Mouse (Mus musculus): ENCODE measurements around the gene Bcat2. TPM values are rescaled to one million over a fixed set of nuclear protein-coding genes. Genes with fewer than 3 reads are reported as not detected.

Bcat2 gene
- polyA plus RNA-seq, 1 experiment from 2014 or later, result 24.7 TPM

DNA sequence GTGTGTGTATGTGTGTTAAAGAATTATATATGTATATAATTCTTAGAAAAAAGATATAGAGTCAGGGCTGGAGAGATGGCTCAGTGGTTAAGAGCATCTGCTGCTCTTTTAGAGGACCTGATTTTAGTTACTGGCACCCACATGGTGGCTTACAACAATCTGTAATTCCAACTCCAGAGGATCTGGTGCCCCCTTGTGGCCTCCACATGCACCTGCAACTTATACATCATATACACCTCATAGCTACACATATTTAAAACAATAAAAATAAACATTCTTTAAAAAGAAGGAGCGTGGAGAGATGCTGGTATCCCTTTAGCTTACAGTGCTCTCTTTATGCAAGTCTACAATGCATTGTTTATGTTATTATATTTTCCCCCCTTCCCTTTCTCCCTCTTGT is 25.4 kb upstream of the Bcat2 start:
- Histone ChIP-seq H3K4me3 (ENCODE audit: low read depth, low read length) (no peak overlapping the region), H3K9ac (ENCODE audit: low read length) (no peak overlapping the region), H3K4me1 (ENCODE audit: control insufficient read depth, insufficient read depth, low read length) (no peaks in the 10 kb centered on the region), H3K27ac (ENCODE audit: low read depth, low read length) (no peak overlapping the region), H3K9me3 (ENCODE audit: control insufficient read depth, low read length) (no peaks in the 10 kb centered on the region), H3K36me3 (ENCODE audit: control insufficient read depth, insufficient read depth, low read length) (no peaks in the 10 kb centered on the region), H3K27me3 (ENCODE audit: control insufficient read depth, insufficient read depth, low read length) (no peaks in the 10 kb centered on the region), H3K4me2 (no peak overlapping the region)
- no peak for DNase-seq (ENCODE audit: low spot score, missing footprints)
- ATAC-seq (ENCODE audit: low FRiP score), result no peak
- WGBS, result 87% methylated on average over 1 of the region's 1 CpGs

DNA sequence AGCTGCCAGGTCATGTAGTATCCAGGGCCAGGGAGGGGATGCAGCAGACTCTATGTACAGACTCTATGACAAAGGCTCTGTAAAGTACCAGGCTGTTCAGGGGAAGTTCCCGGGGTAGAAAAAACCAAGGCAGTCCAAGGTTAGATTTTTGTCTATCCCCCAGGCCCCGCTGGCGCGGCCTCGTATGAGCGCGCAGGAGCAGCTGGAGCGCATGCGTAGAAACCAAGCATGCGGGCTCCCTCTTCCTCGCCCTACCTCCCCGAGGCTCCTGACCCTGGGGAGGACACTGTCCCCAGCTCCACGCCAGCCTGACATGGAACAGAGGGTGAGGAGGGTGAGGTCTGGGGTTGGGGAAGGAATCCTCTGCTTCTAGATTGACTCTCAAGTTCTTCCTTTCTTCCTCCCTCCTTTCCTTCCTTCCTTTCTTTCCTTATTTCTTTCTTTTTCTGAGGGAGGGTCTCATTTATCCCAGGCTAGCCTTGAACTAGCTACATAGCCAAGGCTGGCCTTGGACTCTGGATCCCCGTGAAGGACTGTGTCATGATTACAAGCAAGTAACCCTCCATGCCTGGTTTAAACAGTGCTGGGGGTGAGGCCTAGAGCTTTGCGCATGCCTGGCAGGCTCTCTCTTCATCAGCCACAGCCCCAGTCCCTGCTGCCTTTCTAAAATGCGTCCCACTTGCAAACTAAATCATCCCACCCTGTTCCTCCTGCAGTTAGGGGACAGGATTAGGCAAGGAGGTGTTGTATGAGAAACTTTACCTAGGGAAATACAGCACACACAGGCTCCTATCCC is 20.1 kb upstream of the Bcat2 start:
- no peak for DNase-seq (ENCODE audit: low spot score, missing footprints)
- 87% methylated on average over 16 of the region's 16 CpGs for WGBS

GRCm38 (mm10) chr7:45550821-45551511 is 19.0 kb upstream of the Bcat2 start:
- Histone ChIP-seq H3K36me3 (ENCODE audit: control insufficient read depth, insufficient read depth, low read length) (no peaks in the 10 kb centered on the region), H3K4me2 (no peak overlapping the region), H3K9ac (ENCODE audit: low read length) (no peak overlapping the region), H3K9me3 (ENCODE audit: control insufficient read depth, low read length) (no peaks in the 10 kb centered on the region), H3K27me3 (ENCODE audit: control insufficient read depth, insufficient read depth, low read length) (no peaks in the 10 kb centered on the region), H3K4me1 (ENCODE audit: control insufficient read depth, insufficient read depth, low read length) (no peaks in the 10 kb centered on the region), H3K4me3 (ENCODE audit: low read depth, low read length) (no peak overlapping the region), H3K27ac (ENCODE audit: low read depth, low read length) (no peak overlapping the region)
- WGBS, result 83% methylated on average over 11 of the region's 11 CpGs
- ATAC-seq (ENCODE audit: low FRiP score), result no peak
- DNase-seq (ENCODE audit: low spot score, missing footprints), result no peak

More for the DNA sequence above, 20.1 kb upstream of the Bcat2 start:
- Histone ChIP-seq H3K9me3 (ENCODE audit: control insufficient read depth, low read length) (no peaks in the 10 kb centered on the region), H3K27ac (ENCODE audit: low read depth, low read length) (no peak overlapping the region), H3K4me2 (no peak overlapping the region), H3K4me1 (ENCODE audit: control insufficient read depth, insufficient read depth, low read length) (no peaks in the 10 kb centered on the region), H3K27me3 (ENCODE audit: control insufficient read depth, insufficient read depth, low read length) (no peaks in the 10 kb centered on the region), H3K9ac (ENCODE audit: low read length) (no peak overlapping the region), H3K36me3 (ENCODE audit: control insufficient read depth, insufficient read depth, low read length) (no peaks in the 10 kb centered on the region), H3K4me3 (ENCODE audit: low read depth, low read length) (no peak overlapping the region)
- ATAC-seq (ENCODE audit: low FRiP score), result no peak

DNA sequence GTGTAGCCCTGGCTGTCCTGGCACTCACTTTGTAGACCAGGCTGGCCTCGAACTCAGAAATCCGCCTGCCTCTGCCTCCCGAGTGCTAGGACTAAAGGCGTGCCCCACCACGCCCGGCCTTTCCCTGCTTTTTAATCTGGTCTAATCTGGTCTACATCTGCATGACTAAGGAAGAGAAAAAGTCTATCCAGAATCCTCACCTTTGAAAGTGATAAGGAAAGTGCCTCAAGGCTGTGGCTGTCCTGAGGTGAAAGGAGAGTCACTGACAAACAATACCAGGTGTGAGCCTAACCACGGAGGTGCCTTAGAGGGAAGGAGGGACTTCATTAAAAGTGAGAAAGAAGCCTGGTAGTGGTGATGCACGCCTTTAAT is 18.5 kb upstream of the Bcat2 start:
- Histone ChIP-seq H3K9ac (ENCODE audit: low read length) (no peak overlapping the region), H3K4me2 (no peak overlapping the region), H3K27ac (ENCODE audit: low read depth, low read length) (no peak overlapping the region), H3K36me3 (ENCODE audit: control insufficient read depth, insufficient read depth, low read length) (no peaks in the 10 kb centered on the region), H3K4me1 (ENCODE audit: control insufficient read depth, insufficient read depth, low read length) (no peaks in the 10 kb centered on the region), H3K9me3 (ENCODE audit: control insufficient read depth, low read length) (no peaks in the 10 kb centered on the region), H3K27me3 (ENCODE audit: control insufficient read depth, insufficient read depth, low read length) (no peaks in the 10 kb centered on the region), H3K4me3 (ENCODE audit: low read depth, low read length) (no peak overlapping the region)
- 90% methylated on average over 8 of the region's 8 CpGs for WGBS
- DNase-seq (ENCODE audit: low spot score, missing footprints) (no peak), ATAC-seq (ENCODE audit: low FRiP score) (no peak)

DNA sequence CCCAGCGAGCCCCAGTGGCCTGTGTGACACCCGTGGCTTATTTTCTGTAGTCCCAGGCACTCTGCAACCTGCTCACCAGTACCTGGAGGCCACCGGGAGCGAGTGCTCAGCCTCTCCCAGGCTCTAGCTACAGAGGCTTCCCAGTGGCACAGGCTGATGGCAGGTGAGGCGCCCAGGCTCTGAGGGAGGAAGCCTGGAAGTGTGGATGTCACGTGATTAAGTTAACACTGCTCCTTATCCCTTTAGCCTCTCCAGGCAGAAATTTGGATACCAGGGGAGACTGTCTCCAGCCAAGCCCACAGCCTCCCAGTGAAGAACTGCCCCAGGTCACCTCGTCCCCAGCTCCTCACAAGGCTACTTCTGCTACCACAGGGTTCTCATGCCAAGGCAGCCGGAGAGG is 16.4 kb upstream of the Bcat2 start:
- H3K9ac ChIP-seq (ENCODE audit: low read length), result no peak overlapping the region
- ATAC-seq (ENCODE audit: low FRiP score), result no peak
- H3K4me3 ChIP-seq (ENCODE audit: low read depth, low read length), result no peak overlapping the region
- no peak for DNase-seq (ENCODE audit: low spot score, missing footprints)
- H3K9me3 ChIP-seq (ENCODE audit: control insufficient read depth, low read length), result no peaks in the 10 kb centered on the region
- H3K27me3 ChIP-seq (ENCODE audit: control insufficient read depth, insufficient read depth, low read length), result no peaks in the 10 kb centered on the region
- H3K27ac ChIP-seq (ENCODE audit: low read depth, low read length), result no peak overlapping the region
- 71% methylated on average over 8 of the region's 8 CpGs for WGBS
- no peaks in the 10 kb centered on the region for H3K36me3 ChIP-seq (ENCODE audit: control insufficient read depth, insufficient read depth, low read length)
- no peaks in the 10 kb centered on the region for H3K4me1 ChIP-seq (ENCODE audit: control insufficient read depth, insufficient read depth, low read length)
- no peak overlapping the region for H3K4me2 ChIP-seq

GRCm38 (mm10) chr7:45553990-45554389 is 16.0 kb upstream of the Bcat2 start:
- H3K9me3 ChIP-seq (ENCODE audit: control insufficient read depth, low read length), result no peaks in the 10 kb centered on the region
- no peak overlapping the region for H3K27ac ChIP-seq (ENCODE audit: low read depth, low read length)
- 91% methylated on average over 2 of the region's 2 CpGs for WGBS
- no peaks in the 10 kb centered on the region for H3K4me1 ChIP-seq (ENCODE audit: control insufficient read depth, insufficient read depth, low read length)
- no peak for DNase-seq (ENCODE audit: low spot score, missing footprints)
- no peak overlapping the region for H3K4me2 ChIP-seq
- no peak overlapping the region for H3K4me3 ChIP-seq (ENCODE audit: low read depth, low read length)
- H3K9ac ChIP-seq (ENCODE audit: low read length), result no peak overlapping the region
- H3K36me3 ChIP-seq (ENCODE audit: control insufficient read depth, insufficient read depth, low read length), result no peaks in the 10 kb centered on the region
- no peaks in the 10 kb centered on the region for H3K27me3 ChIP-seq (ENCODE audit: control insufficient read depth, insufficient read depth, low read length)
- no peak for ATAC-seq (ENCODE audit: low FRiP score)

- Histone ChIP-seq H3K27ac (ENCODE audit: low read depth, low read length) (no peak within 1 kb of the TSS), H3K4me1 (ENCODE audit: control insufficient read depth, insufficient read depth, low read length) (no peaks in the 10 kb centered on the region), H3K27me3 (ENCODE audit: control insufficient read depth, insufficient read depth, low read length) (no peaks in the 10 kb centered on the region), H3K9me3 (ENCODE audit: control insufficient read depth, low read length) (no peaks in the 10 kb centered on the region), H3K4me2 (no peak within 1 kb of the TSS), H3K36me3 (ENCODE audit: control insufficient read depth, insufficient read depth, low read length) (no peaks in the 10 kb centered on the region), H3K9ac (ENCODE audit: low read length) (no peak within 1 kb of the TSS), H3K4me3 (ENCODE audit: low read depth, low read length) (no peak within 1 kb of the TSS)
- WGBS, result 47% methylated on average over 8 of the region's 8 CpGs
- ATAC-seq (ENCODE audit: low FRiP score), result no peak
- DNase-seq (ENCODE audit: low spot score, missing footprints), result no peak
Observed at GRCm38 (mm10) chr7:45554744-45555143, 15.2 kb upstream of the Bcat2 start, which contains the start of gene Hsd17b14. Gene Hsd17b14 (plus strand): TSS chr7:45554893.

DNA sequence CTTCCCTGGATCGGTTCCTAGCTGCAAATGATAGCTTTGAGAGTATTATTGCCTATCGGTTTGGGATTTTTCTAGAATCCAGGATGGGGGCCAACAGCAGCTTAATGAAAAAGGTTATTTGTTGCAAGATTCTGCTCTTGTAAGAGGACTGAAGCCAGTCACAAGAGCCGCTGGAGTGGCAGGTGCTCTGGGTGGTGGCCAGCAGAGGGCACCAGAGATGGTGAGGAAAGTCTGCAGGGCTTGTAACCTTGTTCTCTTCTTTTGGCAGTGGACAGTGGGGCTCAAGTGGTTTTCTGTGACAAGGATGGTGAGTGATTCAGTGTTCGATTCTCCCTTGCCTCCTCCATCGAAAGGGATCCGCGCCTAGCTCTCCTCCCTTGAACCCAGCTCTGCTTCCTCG is 14.2 kb upstream of the Bcat2 start:
- 31% methylated on average over 8 of the region's 8 CpGs for WGBS
- H3K9ac ChIP-seq (ENCODE audit: low read length), result no peak overlapping the region

DNA sequence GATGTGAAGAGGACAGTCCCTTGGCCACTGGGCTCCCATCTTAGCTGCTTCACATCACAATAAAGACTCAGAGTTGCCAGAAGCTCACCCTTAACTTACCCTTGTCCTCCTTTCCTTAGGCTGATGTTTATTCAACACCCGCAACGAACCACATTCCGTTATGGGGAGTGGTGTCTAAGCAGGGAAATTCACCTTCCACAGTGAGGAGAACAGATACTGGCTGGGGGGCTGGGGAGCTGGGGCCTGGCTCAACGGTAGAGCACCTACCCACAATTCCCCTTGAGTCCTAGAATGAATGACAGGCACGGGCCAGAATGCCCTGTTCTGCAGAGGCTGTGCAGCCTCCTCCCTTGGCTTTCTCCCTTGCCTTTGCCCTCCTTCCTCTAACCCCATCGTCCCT is 11.0 kb upstream of the Bcat2 start:
- ATAC-seq (ENCODE audit: low FRiP score), result no peak
- Histone ChIP-seq H3K36me3 (ENCODE audit: control insufficient read depth, insufficient read depth, low read length) (no peaks in the 10 kb centered on the region), H3K4me2 (no peak overlapping the region), H3K9me3 (ENCODE audit: control insufficient read depth, low read length) (no peaks in the 10 kb centered on the region), H3K27me3 (ENCODE audit: control insufficient read depth, insufficient read depth, low read length) (no peaks in the 10 kb centered on the region), H3K4me1 (ENCODE audit: control insufficient read depth, insufficient read depth, low read length) (no peaks in the 10 kb centered on the region; the same call in 1 of the 2 replicates), H3K4me3 (ENCODE audit: low read depth, low read length) (no peak overlapping the region), H3K9ac (ENCODE audit: low read length) (no peak overlapping the region), H3K27ac (ENCODE audit: low read depth, low read length) (no peak overlapping the region)
- DNase-seq (ENCODE audit: low spot score, missing footprints), result no peak
- WGBS, result 73% methylated on average over 6 of the region's 6 CpGs

More for the DNA sequence above, 14.2 kb upstream of the Bcat2 start:
- Histone ChIP-seq H3K27ac (ENCODE audit: low read depth, low read length) (no peak overlapping the region), H3K4me3 (ENCODE audit: low read depth, low read length) (no peak overlapping the region), H3K36me3 (ENCODE audit: control insufficient read depth, insufficient read depth, low read length) (no peaks in the 10 kb centered on the region), H3K9me3 (ENCODE audit: control insufficient read depth, low read length) (no peaks in the 10 kb centered on the region), H3K4me1 (ENCODE audit: control insufficient read depth, insufficient read depth, low read length) (no peaks in the 10 kb centered on the region), H3K27me3 (ENCODE audit: control insufficient read depth, insufficient read depth, low read length) (no peaks in the 10 kb centered on the region), H3K4me2 (no peak overlapping the region)
- ATAC-seq (ENCODE audit: low FRiP score) (no peak), DNase-seq (ENCODE audit: low spot score, missing footprints) (peak; percentile 97)
